Mouse (Mus musculus): Measurements from ENCODE around the gene Cplane1.
A peak's percentile ranks its signal among the peaks of the same experiment; 100 is the strongest.
"Not testable (repeated sequence)": the region's sequence is repeated elsewhere in the genome, so short reads cannot be mapped to it uniquely, and the experiment has no call there.

Cplane1 gene

DNA sequence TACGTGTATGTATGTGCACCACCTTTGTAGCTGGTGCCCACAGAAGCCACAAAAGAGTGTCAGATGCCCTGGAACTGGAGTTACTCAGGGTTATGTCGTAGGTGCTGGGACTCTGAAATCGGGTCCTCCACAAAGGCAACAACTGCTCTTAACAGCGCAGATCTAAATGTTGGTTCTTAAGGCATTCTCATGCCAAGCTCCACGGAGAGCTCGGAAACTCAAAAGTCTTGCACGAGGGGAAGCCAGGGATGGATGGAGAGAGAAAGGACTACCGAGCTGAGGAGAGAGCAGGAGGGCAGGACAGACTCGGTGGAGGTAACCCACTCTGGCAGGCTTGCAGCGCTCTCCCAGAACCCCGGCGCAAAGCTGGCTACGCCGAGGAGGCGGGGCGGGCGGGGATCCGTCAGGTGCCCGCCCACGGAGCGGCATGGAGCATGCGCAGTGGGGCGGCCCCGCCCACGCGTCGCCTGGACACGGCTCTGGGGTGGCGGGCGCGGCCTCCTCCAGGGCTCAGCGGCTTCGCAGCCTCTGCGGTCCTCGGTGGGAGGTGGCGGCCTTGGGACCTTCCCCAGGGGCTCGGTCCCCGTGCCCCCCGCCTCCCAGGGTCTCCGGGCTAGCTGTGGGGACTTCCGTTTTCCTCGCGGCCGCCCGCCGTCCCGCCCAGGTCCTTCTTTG, at the start of gene Cplane1:
TSS of gene Cplane1 (plus strand) at position 516 of the 675 bp plus-strand sequence.
- DNase-seq = peak; percentile 95

DNA sequence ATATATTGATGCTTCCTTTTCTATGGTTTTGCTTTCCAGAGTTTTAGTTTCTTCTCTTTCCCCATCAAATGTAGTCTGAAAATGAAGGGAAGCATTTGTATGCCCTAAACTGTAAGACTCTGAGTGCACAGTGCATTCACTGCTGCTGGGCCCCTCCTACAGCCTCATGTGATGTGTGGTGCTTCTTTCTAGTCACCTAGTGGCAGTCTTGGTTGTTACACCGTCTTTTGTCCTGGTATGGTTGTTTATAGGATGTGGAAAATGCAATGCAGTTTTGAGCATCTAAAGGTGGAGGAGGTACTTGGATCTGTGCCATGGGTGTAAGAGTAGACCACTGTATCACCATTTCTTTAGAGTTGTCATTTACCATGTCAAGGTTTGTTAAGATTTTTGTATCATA, 39.6 kb upstream of the Cplane1 start:
- no peak for DNase-seq

DNA sequence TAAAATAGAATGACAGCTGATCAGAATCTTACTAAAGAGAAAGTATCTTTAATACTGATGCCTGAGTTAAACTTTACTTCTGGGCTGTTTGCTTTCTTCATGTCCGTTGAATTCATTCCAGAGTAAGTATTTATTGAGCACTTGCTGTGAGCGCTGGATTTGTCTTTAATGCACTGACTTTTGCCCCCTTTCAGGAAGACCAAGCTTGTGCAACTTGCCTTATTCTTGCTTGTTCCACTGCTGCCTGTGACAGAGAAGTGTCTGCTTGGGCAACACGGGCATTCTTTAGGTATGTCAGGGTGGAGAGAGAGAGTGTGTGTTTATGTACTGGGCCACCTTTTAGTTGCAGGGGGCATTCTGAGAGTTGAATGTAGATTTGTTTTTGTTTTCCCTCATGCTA, 37.6 kb upstream of the Cplane1 start:
- no peak for DNase-seq

DNA sequence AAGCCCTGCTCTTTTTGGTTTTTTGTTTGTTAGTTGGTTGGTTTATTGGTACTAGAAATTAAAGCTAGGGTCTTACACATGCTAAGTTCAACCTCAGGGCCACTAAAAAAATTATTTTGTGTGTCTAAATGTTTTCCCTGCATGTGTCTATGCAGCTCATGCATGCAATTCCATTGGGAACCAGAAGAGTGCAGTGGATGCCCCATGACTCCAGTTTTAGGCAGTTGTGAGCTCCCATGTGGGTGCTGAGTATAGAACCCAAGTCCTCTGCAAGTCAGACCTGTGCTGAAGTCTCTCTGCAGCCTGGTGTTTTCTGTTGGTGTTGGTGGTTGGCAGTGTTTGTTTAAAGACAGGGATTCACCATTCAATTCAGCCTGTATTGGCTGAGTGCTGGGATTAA, 37.1 kb upstream of the Cplane1 start:
- DNase-seq = no peak

DNA sequence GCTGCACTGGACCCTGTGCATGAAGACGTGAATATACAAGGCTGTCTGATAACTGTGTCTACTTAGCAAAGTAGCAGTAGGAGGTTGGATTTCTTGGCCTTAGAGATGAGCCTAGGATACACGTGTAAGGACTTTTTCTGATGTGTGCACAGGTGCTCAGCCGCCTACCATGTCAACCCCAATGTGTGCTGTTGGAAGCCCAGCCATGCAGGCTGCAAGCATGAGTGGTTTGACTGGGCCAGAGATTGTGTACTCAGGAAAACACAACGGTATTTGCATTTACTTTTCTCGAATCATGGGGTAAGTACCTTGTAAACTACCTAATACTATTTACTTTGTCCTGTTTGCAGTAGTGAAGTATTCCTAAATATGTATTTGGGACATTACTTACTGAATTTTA, 33.3 kb upstream of the Cplane1 start:
- no peak for DNase-seq

DNA sequence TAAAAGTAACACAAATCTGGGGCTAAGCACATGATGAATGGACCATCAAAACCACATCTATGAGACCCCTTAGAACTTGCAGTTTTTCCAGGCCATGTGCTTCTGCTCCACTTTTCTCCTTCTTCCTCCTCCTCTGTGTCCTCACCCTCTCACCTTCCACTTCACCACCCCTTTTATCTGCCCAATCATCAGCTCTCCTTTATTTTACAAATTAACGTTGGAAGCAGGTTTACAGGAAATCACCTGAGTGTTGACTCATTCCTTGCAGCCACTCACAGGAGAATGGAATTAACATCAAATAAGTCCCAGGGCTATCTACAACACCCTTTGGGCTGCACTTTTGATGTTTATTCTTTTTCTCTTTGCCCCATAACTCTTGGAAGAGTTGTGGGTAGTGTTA, 7.1 kb upstream of the Cplane1 start:
- DNase-seq = no peak

DNA sequence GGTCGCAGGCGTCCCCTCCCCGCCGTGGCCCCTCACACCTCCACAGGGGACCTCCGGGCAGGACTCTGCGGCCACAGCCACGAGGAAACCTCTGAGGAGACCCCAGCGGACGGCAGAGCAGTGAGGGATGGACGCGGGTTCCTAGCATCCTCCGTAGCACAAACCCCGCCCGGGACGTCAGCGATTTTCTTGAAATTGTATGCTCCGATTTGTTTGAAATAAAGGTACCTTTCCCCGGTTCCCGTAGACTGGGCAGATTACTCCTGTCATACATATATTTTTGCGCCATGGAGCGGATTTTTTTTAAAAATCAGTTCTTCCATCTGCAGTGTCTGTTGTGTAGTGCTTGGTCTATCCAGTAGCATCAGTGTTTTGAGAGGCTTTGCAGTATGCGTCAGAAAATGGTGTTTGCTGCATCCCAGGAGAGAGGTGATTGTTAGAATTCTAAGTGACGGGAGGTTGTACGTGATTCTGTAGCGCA, 400 bp downstream of the Cplane1 start:
- no peak for DNase-seq

DNA sequence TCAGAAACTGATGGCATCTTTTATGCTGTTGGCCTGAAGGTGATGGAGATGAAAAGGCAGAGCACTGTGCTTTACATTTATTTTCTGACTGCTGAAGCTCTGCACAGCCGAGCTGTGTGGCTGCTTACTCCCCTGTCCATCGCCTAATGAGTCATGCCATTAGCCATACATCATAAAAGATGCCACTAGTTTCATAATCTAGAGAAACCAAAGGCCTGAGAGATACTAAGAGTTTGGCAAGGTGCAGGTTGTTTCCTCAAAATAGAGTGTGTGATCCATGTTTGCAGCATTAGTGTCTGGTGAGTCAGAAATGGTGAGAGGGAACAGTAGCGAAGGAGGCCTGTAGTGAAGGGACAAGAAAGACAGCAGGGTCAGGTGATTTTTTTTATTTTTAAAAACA, 20.7 kb downstream of the Cplane1 start:
- DNase-seq = no peak

DNA sequence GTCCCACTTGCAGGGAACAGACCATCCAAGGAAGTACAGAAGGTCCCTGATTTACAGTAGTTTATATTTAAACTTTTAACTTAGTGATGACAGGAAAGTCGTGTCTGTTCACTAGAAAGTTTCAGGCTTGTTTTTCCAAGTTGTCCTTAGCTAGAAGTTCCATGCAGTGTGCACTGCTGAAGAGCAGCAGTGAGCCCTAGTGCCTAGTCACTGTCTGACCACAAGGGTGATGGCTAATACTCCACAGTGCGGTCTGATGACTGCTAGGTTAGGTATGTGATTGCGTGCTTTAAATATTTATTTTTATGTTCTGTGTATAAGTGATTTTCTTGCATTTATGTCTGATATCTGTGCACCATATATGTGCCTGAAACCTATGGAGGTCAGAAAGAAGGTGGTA, 21.5 kb downstream of the Cplane1 start:
- no peak for DNase-seq

DNA sequence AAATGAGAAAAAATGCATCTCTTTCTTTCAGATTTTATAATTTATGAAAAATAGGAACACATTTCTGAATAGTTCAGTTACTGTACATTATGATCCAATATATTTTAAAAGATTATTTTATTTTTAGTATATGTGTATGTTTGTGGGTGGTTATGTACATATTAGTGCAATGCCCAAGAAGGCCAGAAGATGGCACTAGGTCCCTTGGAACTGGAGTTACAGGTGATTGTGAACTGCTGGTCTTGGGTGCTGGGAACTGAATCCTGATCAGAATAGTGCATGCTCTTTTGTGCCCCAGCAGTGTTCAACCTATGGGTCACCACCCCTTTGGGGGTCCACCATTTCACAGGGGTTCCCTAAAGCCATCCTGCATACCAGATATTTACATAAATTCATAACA, 31.4 kb downstream of the Cplane1 start:
- peak; percentile 4 for DNase-seq

DNA sequence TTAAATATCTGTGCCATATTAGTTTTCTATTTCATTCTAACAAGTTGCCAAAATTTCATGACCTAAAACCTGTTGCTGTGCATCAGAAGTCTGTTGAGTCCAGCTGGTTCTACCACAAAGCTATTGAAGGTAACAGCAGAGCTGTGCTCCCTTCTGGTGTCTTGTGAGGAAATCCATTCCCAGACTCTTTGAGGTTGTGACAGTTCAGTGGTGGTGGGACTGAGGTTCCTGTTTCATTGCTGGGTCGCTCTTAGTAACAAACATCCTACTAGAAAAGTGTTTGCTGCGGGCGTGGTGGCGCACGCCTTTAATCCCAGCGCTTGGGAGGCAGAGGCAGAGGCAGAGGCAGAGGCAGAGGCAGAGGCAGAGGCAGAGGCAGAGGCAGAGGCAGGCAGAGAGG, 39.5 kb downstream of the Cplane1 start:
- no peak for DNase-seq

DNA sequence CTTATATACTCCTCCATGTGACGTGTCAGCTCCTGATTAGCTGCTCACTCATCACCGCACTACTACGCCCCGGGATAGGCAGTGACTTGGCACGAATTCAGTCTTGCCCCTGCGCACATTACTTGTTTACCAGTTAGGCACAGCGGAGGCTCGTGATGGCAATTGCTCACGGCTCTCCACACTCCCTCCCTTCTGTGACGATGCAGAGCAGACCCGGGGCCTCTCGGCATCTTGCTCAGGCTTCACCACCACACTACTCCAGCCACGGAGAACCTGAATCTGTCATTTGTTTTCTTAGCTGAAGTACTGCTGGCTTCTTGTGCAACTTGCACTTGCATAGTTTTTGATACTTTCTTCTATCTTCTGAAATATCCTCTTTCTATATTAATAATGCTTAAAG, 45.9 kb downstream of the Cplane1 start:
- DNase-seq = no peak

DNA sequence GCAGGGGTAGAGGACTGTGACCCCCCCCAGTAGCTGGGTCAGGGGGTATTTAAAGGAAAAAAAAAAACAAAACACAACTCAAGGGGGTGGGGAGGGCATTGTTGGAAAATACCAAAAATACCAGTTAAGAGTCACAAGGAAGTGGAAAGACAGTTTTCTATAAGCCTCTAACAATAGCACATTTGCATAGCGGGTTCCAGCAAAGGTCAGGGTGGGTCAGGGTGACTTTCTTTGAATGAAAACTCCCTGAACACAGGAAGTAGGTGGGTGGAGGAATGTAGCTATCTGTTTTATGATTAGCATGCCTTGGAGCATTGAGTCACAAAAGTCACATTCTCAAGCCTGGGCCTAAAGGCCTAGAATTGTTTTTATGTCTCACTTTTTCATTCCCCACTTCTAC, 65.3 kb downstream of the Cplane1 start:
- DNase-seq = not testable (repeated sequence)

DNA sequence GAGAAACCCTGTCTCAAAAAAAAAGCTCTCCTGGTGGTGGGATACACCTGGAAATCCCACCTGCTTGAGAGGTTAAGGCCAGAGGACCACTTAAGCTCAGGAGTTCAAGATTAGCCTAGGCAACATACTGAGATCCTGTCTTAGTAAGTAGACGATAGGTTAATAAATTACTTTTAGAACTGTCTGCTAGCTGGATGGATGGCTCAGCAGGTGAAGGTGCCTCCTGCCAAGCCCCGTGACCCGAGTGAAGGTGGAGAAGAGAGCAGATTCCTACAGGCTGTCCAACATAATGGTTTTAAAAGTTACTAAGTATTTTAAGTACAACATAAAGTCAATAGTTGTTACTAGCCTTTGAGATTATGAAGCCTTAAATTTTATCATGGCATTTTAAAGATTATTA, 97.0 kb downstream of the Cplane1 start:
- no peak for DNase-seq

DNA sequence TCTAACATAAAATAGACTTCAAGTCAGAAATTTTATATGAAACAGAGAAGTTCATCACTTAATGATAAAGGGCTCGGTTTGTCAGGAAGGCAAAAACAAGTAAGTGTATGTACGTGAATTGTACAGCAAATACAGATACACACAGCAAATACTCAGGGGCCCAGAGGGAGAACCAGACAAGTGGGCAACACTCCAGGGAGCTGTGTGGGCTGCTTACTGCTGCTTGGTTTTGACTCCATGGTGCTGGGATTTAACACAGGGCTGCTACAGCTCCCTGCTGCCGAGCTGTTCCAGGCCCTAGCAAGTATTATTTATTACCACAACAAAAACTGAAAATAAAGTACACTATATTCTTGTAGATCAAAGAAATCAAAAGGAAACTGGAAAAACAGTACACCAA, 98.3 kb downstream of the Cplane1 start:
- DNase-seq = no peak

DNA sequence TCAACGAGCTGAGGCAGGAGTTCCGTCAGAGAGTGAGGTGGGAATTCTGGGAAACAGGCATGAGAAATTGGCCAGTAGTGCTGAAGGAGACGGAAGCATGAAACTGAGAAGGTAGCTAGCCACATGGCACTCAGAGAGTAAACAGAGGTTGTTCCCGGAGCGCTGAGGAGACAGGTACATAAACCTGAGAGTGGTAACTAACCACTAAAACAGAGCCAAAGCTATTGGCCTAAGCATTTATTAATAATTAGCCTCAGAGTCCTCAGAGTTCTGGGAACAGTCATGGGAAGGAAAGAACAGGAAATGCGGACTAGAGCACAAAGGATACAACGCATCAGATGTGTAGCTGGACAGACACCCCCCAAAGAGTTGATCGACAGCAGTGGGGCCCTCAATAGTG, 99.3 kb downstream of the Cplane1 start:
- DNase-seq = no peak

DNA sequence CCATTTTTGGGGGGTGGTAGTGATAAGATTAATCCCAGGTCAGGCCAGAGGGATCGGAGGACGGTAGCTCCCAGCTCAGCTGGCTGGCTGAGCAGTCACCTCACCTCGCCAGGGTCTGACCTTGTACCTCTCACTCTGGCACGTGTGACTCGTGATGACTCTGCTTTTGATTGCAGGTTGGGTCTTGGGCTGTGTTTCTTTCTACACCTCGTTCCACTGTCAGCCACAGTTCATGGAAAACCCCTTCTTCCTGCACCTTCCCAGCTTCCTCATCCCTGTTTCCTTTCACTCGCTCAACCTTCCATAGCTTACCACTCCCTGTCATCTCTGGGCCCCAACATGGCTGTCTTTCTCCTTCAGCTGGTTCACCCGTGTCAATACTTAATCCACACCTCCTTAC, 103.0 kb downstream of the Cplane1 start:
- DNase-seq = no peak

DNA sequence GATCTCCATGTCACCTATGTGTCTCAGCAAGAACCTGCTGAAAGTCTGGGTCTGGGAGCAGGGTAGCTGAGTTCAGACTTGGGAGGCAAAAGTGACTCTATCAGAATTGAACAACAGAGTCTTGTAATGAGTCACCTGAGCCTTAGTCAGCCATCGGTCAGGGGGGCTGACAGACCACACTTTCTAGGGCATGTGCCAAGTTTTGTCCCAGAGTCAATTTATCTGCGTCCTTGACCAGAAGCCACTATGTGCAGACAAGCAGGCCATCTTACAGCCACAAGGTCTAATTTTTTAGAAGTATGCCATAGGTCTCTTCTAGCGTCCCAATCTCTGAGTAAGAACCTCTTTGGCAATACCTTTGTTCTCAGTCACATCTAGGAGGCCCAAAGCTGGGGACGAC, 109.0 kb downstream of the Cplane1 start:
- DNase-seq = not testable (repeated sequence)

DNA sequence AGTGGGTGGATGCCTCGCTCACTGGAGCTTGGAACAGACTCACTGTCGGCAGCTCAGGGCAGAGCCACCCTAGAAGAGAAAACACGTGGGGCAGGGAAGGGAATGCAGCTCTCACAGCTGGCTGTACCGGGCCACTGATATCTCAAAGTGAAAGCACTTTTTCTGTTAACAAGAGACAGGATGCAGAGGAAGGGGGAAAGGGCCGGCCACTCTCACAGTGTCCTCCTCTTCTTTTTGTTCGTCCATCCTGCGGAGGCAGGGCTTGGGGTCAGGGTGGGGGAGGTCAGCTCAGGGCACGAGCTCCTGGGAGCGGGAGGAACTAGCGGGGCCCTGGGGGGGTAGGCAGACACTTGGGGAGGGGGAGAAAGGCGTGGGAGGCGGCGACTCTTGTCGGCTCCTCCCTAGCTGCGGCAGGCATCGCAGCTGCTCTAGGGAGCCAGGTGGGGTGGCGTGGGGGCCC, 110.4 kb downstream of the Cplane1 start:
- peak; percentile 58 for DNase-seq

DNA sequence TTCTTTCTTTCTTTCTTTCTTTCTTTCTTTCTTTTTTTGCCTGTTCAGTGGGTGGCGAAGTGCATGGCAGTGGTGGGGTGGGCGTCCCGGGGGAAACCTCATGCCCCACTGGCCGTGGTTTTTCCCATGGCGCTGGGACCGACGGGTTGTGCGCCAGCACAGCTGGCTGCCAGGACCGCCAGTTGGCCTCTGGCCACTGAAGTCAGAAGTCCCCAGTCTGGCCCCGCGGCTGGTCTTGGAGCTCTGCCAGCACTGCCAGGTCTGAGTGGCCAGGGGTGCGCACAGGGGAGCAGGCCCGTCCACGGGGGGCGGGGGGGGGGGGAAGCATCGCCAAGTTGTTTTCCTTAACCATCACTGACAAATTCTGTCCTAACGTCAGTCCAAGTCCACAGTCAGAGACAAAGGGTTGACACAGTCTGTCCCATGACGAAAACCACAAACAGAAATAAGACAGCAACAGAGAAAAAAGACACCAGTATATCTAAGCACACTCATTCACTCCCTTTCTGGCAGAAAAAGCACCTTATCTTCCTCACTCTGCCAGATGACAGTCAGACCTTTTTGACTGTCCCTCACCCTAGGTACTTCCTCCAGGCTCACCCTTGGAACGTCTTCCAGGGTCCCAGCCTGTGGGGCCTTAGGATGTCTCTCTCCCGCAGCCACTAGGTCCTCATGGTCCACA, 111.2 kb downstream of the Cplane1 start:
- DNase-seq = peak; percentile 21

DNA sequence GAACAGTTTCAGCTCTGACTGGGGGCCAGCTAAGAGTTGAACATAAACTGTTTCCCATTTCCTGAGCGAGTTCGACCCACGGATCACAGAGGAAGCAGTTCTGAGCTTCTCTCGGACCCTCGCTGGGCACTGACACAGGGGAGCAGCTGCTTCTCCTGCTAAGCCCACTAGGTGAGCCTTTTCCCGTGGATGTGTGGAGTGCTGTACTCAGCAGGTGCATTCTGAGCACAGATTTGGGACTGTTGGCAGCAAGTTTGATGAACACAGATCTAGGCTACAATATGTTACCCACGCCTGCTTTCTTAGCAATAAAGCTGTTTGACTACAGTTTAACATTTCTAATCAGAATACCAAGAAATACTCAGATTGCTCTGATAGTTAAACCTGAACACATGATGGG, 112.8 kb downstream of the Cplane1 start:
- no peak for DNase-seq

DNA sequence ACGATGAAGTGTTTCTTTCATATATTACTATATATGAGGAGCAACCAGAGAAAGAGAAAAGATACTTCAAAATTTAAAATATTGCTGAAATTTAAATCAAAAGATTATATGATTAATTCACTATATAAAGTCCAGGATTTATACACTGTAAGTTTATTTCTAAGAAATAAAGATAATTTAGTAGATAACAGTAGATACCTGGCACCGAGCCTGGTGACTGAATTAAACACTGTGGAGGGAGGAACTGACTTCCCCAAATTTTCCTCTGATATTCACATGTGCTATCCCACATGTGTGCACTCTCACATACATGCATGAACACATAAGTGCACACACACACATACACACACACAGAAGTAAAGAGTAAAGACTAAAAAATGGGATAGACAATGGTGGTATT, 113.2 kb downstream of the Cplane1 start:
- no peak for DNase-seq

DNA sequence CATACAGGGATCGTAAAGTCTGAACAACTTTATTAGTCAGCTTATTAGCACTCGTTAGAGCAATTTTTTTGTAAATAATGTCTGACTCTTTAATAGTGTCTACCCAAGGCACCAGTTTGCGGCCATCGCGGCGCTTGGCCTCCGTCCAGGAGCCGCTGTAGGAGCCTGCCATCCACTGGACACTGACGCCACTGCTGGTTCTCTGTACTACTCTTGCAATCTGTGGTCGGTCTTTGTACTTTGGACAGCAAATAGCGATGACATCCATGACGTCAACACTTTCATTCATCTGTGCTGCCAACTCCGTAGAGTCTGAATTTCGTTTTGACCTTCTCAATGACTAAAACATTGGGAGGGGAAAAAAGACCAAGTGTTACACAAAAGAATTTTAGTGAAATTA, 122.3 kb downstream of the Cplane1 start:
- DNase-seq = no peak

DNA sequence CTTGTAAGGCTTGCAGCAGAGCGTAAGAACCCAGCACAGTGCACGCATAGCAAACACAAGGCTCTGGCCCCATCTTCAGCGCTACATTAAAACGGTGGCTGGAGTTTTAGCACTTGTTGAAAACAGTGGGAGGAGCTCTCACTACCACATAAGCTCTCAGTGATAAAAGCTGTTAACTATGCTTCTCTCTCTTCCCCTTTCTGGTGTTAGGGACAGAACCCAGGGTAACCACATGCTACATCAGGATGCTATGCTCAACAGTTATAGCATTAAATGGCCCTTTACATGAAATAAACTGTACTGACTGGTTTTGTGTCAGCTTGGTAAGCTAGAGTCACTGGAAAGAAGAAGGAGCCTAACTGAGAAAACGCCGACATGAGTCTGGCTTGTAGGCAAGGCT, 125.2 kb downstream of the Cplane1 start:
- no peak for DNase-seq

DNA sequence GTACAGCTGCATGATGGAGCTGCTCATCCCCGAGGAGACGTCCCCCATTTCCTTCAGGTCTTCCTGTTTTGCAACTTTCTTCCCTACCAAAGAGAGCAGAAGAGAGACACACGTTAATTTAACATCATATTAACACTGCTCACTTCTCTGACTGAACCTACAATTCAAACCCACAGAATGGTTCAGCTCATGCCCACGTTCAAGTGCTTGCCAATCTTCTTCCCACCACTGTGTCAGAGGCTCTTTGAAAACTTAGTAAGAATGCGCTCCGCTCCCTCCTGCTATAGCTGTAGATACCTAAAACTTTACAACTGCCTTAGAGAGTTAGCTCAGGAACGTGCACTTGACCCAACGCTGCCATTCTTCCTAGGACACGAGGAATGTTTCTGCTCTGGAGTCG, 134.0 kb downstream of the Cplane1 start:
- DNase-seq = no peak

Measured in thymus, postnatal 25 days (tissue).